Mouse (Mus musculus): ENCODE results near the gene Ppargc1a. TPM values are rescaled to one million over a fixed set of nuclear protein-coding genes. Genes with fewer than 3 reads are reported as not detected.

Gene Ppargc1a
- polyA plus RNA-seq, 1 experiment from 2014 or later, result 13.3 TPM

DNA sequence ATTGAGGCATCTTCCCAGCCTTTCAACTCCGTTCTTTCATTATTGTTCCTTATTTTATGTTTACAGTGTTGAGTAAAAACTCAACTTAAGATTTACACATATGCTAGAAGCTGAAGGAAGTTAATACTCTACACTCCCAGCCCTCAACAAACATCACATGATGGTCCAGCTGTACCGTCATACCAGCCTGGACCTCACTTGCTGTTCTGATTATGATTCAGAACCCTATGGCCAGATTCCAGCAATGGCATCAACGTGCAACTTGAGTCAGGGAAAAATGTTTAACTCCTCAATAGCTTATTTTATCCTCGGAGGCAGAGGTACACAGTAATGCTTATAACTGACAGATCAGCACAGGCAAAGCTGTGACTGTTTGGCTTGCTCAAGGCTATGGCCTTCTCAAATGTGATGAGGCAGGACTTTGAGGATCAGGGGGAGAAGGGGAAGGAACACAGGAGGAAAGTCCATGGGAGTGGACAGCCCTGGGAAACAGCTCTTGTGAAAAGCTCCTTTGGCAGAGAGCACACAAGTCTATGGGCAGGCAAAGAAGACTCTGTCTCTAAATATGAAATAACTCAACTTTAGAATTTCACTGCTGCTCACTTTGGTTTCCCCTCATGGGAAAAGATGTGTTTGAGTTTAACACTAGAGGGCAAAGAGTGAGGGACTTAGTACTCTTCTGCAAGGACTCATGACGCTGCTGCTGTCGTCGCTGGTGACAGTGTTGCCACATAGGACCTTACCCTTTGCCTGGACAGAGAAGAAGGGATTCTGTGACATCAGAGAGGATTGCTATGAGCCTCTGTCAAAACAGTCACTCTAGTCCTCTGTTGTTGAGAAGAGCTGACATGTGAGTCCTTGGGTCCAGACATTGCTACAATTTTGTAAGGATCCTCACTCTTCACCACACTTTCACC lies 22.1 kb downstream of the Ppargc1a start:
- 80% methylated on average over 7 of the region's 7 CpGs for WGBS
- no peak for ATAC-seq
- H3K4me2 ChIP-seq (ENCODE audit: low read length), result no peak overlapping the region

DNA sequence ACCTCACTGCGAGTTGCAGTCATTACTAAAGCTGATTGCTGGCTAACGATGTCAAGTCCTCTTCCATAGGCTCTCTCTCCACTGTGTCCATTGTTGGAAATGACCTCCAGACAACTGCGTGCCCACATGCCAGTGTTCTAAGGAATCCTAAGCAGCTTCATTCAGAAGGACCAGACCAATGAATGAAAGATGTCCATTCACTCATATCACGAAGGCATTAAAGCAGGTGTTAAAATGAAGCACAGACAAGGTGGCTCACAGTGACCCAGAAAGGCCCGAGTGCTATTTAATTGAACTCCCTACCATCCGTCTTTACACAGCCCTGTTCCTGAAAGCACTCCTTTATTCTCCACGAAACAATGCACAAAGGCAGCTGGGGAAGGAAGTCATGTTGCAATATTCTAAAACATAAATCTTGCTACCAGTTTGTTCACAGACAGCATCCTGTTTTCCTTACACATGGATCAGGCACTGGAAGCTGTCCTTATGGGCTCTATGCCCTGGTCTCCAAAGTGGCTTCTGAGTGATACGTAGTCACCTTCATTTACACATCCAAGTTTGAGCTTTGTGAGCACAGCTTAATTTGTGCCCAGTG lies 23.3 kb downstream of the Ppargc1a start:
- Histone ChIP-seq H3K9ac (ENCODE audit: low read depth, low read length) (no peak overlapping the region), H3K4me1 (ENCODE audit: control insufficient read depth, insufficient read depth, low read depth, low read length) (no peaks in the 10 kb centered on the region), H3K4me3 (ENCODE audit: low read length) (no peak overlapping the region), H3K27me3 (replicated peaks; ENCODE audit: control insufficient read depth, insufficient read depth, low read length) (no peaks in the 10 kb centered on the region), H3K36me3 (ENCODE audit: control insufficient read depth, insufficient read depth, low read length) (no peaks in the 10 kb centered on the region), H3K9me3 (ENCODE audit: control insufficient read depth, low read length) (no peaks in the 10 kb centered on the region), H3K27ac (ENCODE audit: low read depth, low read length) (no peak overlapping the region), H3K4me2 (ENCODE audit: low read length) (no peak overlapping the region)
- 46% methylated on average over 8 of the region's 8 CpGs for WGBS
- ATAC-seq, result no peak

More for the DNA sequence above, 22.1 kb downstream of the Ppargc1a start:
- H3K9me3 ChIP-seq (ENCODE audit: control insufficient read depth, low read length), result no peaks in the 10 kb centered on the region
- no peak overlapping the region for H3K27ac ChIP-seq (ENCODE audit: low read depth, low read length)
- H3K4me1 ChIP-seq (ENCODE audit: control insufficient read depth, insufficient read depth, low read depth, low read length), result no peaks in the 10 kb centered on the region
- H3K27me3 ChIP-seq (replicated peaks; ENCODE audit: control insufficient read depth, insufficient read depth, low read length), result no peaks in the 10 kb centered on the region
- no peak overlapping the region for H3K9ac ChIP-seq (ENCODE audit: low read depth, low read length)
- H3K4me3 ChIP-seq (ENCODE audit: low read length), result no peak overlapping the region
- no peaks in the 10 kb centered on the region for H3K36me3 ChIP-seq (ENCODE audit: control insufficient read depth, insufficient read depth, low read length)

- no peak overlapping the region for H3K9ac ChIP-seq (ENCODE audit: low read depth, low read length)
- ATAC-seq, result no peak
- 90% methylated on average over 3 of the region's 3 CpGs for WGBS
- H3K4me2 ChIP-seq (ENCODE audit: low read length), result no peak overlapping the region
- no peaks in the 10 kb centered on the region for H3K9me3 ChIP-seq (ENCODE audit: control insufficient read depth, low read length)
- H3K4me3 ChIP-seq (ENCODE audit: low read length), result no peak overlapping the region
- no peak overlapping the region for H3K27ac ChIP-seq (ENCODE audit: low read depth, low read length)
- H3K27me3 ChIP-seq (replicated peaks; ENCODE audit: control insufficient read depth, insufficient read depth, low read length), result no peaks in the 10 kb centered on the region
- H3K4me1 ChIP-seq (ENCODE audit: control insufficient read depth, insufficient read depth, low read depth, low read length), result no peaks in the 10 kb centered on the region
- H3K36me3 ChIP-seq (ENCODE audit: control insufficient read depth, insufficient read depth, low read length), result no peaks in the 10 kb centered on the region
Measured at GRCm38 (mm10) chr5:51541557-51541956, 26.0 kb downstream of the Ppargc1a start.

- Histone ChIP-seq H3K9me3 (ENCODE audit: control insufficient read depth, low read length) (no peaks in the 10 kb centered on the region), H3K4me2 (ENCODE audit: low read length) (no peak overlapping the region), H3K27me3 (replicated peaks; ENCODE audit: control insufficient read depth, insufficient read depth, low read length) (no peaks in the 10 kb centered on the region), H3K4me1 (ENCODE audit: control insufficient read depth, insufficient read depth, low read depth, low read length) (no peaks in the 10 kb centered on the region), H3K9ac (ENCODE audit: low read depth, low read length) (no peak overlapping the region), H3K4me3 (ENCODE audit: low read length) (no peak overlapping the region), H3K36me3 (ENCODE audit: control insufficient read depth, insufficient read depth, low read length) (no peaks in the 10 kb centered on the region), H3K27ac (ENCODE audit: low read depth, low read length) (no peak overlapping the region)
- no peak for ATAC-seq
- 70% methylated on average over 4 of the region's 4 CpGs for WGBS
Measured at GRCm38 (mm10) chr5:51540816-51541215, 26.7 kb downstream of the Ppargc1a start.

DNA sequence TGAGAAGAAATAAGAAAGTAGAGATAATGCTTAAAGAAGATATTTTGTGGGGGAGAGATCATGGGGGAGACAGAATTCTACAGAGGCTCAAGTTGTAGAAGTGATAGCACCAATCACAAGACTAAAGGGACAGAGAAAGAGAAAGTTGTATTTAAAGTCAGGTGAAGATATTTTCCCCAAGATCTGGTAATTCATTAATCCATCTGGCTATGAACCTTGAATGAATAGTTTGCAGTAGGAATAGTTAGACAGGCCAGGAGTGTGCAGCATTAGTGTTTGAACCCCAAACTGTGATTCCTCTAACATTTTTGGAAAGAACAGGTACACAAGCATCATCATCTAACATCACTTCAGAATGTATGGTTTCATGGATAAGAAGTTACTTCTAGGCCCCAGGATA lies 28.0 kb downstream of the Ppargc1a start:
- Histone ChIP-seq H3K4me2 (ENCODE audit: low read length) (no peak overlapping the region), H3K4me1 (ENCODE audit: control insufficient read depth, insufficient read depth, low read depth, low read length) (no peaks in the 10 kb centered on the region), H3K27me3 (replicated peaks; ENCODE audit: control insufficient read depth, insufficient read depth, low read length) (no peaks in the 10 kb centered on the region), H3K36me3 (ENCODE audit: control insufficient read depth, insufficient read depth, low read length) (no peaks in the 10 kb centered on the region), H3K4me3 (ENCODE audit: low read length) (no peak overlapping the region), H3K27ac (ENCODE audit: low read depth, low read length) (no peak overlapping the region), H3K9me3 (ENCODE audit: control insufficient read depth, low read length) (no peaks in the 10 kb centered on the region), H3K9ac (ENCODE audit: low read depth, low read length) (no peak overlapping the region)
- ATAC-seq, result no peak

GRCm38 (mm10) chr5:51538319-51538718 lies 29.2 kb downstream of the Ppargc1a start:
- ATAC-seq, result no peak
- no peak overlapping the region for H3K27ac ChIP-seq (ENCODE audit: low read depth, low read length)
- H3K9ac ChIP-seq (ENCODE audit: low read depth, low read length), result no peak overlapping the region
- no peaks in the 10 kb centered on the region for H3K4me1 ChIP-seq (ENCODE audit: control insufficient read depth, insufficient read depth, low read depth, low read length)
- H3K27me3 ChIP-seq (replicated peaks; ENCODE audit: control insufficient read depth, insufficient read depth, low read length), result no peaks in the 10 kb centered on the region
- H3K4me3 ChIP-seq (ENCODE audit: low read length), result no peak overlapping the region
- H3K9me3 ChIP-seq (ENCODE audit: control insufficient read depth, low read length), result no peaks in the 10 kb centered on the region
- H3K36me3 ChIP-seq (ENCODE audit: control insufficient read depth, insufficient read depth, low read length), result no peaks in the 10 kb centered on the region
- 54% methylated on average over 6 of the region's 6 CpGs for WGBS
- no peak overlapping the region for H3K4me2 ChIP-seq (ENCODE audit: low read length)

- no peak overlapping the region for H3K27ac ChIP-seq (ENCODE audit: low read depth, low read length)
- ATAC-seq, result no peak
- no peaks in the 10 kb centered on the region for H3K9me3 ChIP-seq (ENCODE audit: control insufficient read depth, low read length)
- no peak overlapping the region for H3K9ac ChIP-seq (ENCODE audit: low read depth, low read length)
- H3K4me2 ChIP-seq (ENCODE audit: low read length), result no peak overlapping the region
- no peaks in the 10 kb centered on the region for H3K36me3 ChIP-seq (ENCODE audit: control insufficient read depth, insufficient read depth, low read length)
- no peak overlapping the region for H3K4me3 ChIP-seq (ENCODE audit: low read length)
- H3K4me1 ChIP-seq (ENCODE audit: control insufficient read depth, insufficient read depth, low read depth, low read length), result no peaks in the 10 kb centered on the region
- no peaks in the 10 kb centered on the region for H3K27me3 ChIP-seq (replicated peaks; ENCODE audit: control insufficient read depth, insufficient read depth, low read length)
Measured at GRCm38 (mm10) chr5:51537646-51538030, 29.9 kb downstream of the Ppargc1a start.

DNA sequence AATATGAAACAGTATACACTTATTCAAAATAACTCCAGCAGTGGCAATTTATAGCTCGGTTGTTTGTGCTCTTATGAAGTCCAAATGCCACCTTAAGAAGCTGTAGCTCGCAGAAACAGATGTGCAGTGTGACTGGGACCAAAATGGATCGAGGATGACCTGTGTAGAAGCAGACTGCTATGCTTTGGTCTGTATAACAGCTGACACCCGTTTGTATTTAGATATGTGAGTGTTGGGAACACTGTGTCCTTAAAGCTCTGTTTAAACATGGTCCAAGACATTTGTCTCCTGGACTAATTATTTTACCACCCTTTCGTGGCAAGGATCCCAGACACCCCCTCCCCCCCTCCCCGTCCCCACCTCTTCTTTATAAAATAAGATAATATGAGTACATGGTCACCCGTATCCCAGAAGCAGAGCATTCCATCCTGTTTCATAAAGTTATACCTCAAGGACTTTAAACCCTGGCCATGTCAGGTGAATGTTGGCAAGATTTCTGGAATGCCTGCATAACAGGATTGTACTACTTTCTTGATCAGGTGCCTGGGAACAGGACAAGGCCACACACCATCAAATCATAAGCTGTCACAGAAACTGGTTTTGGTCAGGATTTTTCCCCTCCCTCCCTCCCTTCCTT lies 30.4 kb downstream of the Ppargc1a start:
- Histone ChIP-seq H3K4me1 (ENCODE audit: control insufficient read depth, insufficient read depth, low read depth, low read length) (no peaks in the 10 kb centered on the region), H3K9ac (ENCODE audit: low read depth, low read length) (no peak overlapping the region), H3K27ac (ENCODE audit: low read depth, low read length) (no peak overlapping the region), H3K27me3 (replicated peaks; ENCODE audit: control insufficient read depth, insufficient read depth, low read length) (no peaks in the 10 kb centered on the region), H3K9me3 (ENCODE audit: control insufficient read depth, low read length) (no peaks in the 10 kb centered on the region), H3K4me3 (ENCODE audit: low read length) (no peak overlapping the region), H3K36me3 (ENCODE audit: control insufficient read depth, insufficient read depth, low read length) (no peaks in the 10 kb centered on the region), H3K4me2 (ENCODE audit: low read length) (no peak overlapping the region)
- 70% methylated on average over 7 of the region's 7 CpGs for WGBS
- no peak for ATAC-seq

- no peak overlapping the region for H3K9ac ChIP-seq (ENCODE audit: low read depth, low read length)
Measured at GRCm38 (mm10) chr5:51534456-51534855, 33.1 kb downstream of the Ppargc1a start.

More at GRCm38 (mm10) chr5:51534456-51534855, 33.1 kb downstream of the Ppargc1a start:
- Histone ChIP-seq H3K27ac (ENCODE audit: low read depth, low read length) (no peak overlapping the region), H3K9me3 (ENCODE audit: control insufficient read depth, low read length) (no peaks in the 10 kb centered on the region), H3K4me2 (ENCODE audit: low read length) (no peak overlapping the region), H3K4me3 (ENCODE audit: low read length) (no peak overlapping the region), H3K27me3 (replicated peaks; ENCODE audit: control insufficient read depth, insufficient read depth, low read length) (no peaks in the 10 kb centered on the region), H3K36me3 (ENCODE audit: control insufficient read depth, insufficient read depth, low read length) (no peaks in the 10 kb centered on the region), H3K4me1 (ENCODE audit: control insufficient read depth, insufficient read depth, low read depth, low read length) (no peaks in the 10 kb centered on the region)
- WGBS, result 86% methylated on average over 1 of the region's 1 CpGs
- ATAC-seq, result no peak
